22 mouse cellular contexts compared by ENCODE assay signal in genomic region chr14:61575066-61575465, GRCm38 (mm10). TPM values are rescaled to one million over a fixed set of nuclear protein-coding genes. Genes with fewer than 3 reads are reported as not detected.
A peak's percentile ranks its signal among the peaks of the same experiment; 100 is the strongest.
DNase-seq lines count a peak whose midpoint lies in the region; ATAC-seq and TF ChIP-seq lines count a peak whose summit lies in the region.
"Had no signal": no experiment of that assay in that cellular context is flagged by ENCODE, and none has a peak within 500 bp of the region (broad histone marks: within the 10 kb centered on the region; RNA-seq: fewer than 3 reads in every experiment).

No protein-coding gene starts in this region.

- H3K79me2 ChIP-seq in heart, adult 2 months (replicated peaks; ENCODE audit: control insufficient read depth, insufficient read depth, low read length): no peaks in the 10 kb centered on the region

- TF ChIP-seq EP300 in heart, adult 2 months (IDR thresholded peaks at IDR 0.05; ENCODE audit: insufficient read depth, low read depth, low read length): no peak

- no peaks in the 10 kb centered on the region for H3K36me3 ChIP-seq in heart, adult 2 months (ENCODE audit: control insufficient read depth, insufficient read depth, low read length)
- H3K36me3 ChIP-seq in heart, embryonic 10.5 days: no peaks in the 10 kb centered on the region
- H3K36me3 ChIP-seq: forebrain, embryonic 12.5 days; hindbrain, embryonic 15.5 days; limb, embryonic 12.5 days; liver, embryonic 15.5 days; neural tube, embryonic 13.5 days had no signal

- H3K9ac ChIP-seq in heart, adult 2 months (ENCODE audit: low read depth, low read length): no peak overlapping the region
- H3K9ac ChIP-seq: forebrain, embryonic 12.5 days; hindbrain, embryonic 15.5 days; limb, embryonic 12.5 days; liver, embryonic 15.5 days; neural tube, embryonic 13.5 days had no signal

- intact Hi-C loops in heart, adult 2 months (cut with DNase I): no loop called here

- H3K27ac ChIP-seq in heart, adult 2 months: peak overlapping the region; percentile 75
- H3K27ac ChIP-seq in heart, embryonic 10.5 days: no peak overlapping the region
- H3K27ac ChIP-seq: forebrain, embryonic 12.5 days; hindbrain, embryonic 15.5 days; limb, embryonic 12.5 days; liver, embryonic 15.5 days; neural tube, embryonic 13.5 days had no signal

- H3K4me3 ChIP-seq in heart, adult 2 months: no peak overlapping the region
- no peak overlapping the region for H3K4me3 ChIP-seq in heart, embryonic 10.5 days
- H3K4me3 ChIP-seq: forebrain, embryonic 12.5 days; hindbrain, embryonic 15.5 days; limb, embryonic 12.5 days; liver, embryonic 15.5 days; neural tube, embryonic 13.5 days had no signal

- TF ChIP-seq CTCF in heart, adult 2 months (IDR thresholded peaks at IDR 0.05): no peak

- no peak for ATAC-seq in erythroid progenitor cell, adult 5-6 weeks (replicated peaks; ENCODE audit: low FRiP score, poor library complexity, severe bottlenecking)

- H3K4me1 ChIP-seq in heart, adult 2 months (ENCODE audit: control insufficient read depth, insufficient read depth, low read length): peaks cover 1% of the 10 kb centered on the region
- no peaks in the 10 kb centered on the region for H3K4me1 ChIP-seq in heart, embryonic 10.5 days
- H3K4me1 ChIP-seq: forebrain, embryonic 12.5 days; hindbrain, embryonic 15.5 days; limb, embryonic 12.5 days; neural tube, embryonic 13.5 days had no signal

- 69% methylated on average over 10 of the region's 10 CpGs for WGBS in heart, adult 2 months
- 79% methylated on average over 10 of the region's 10 CpGs for WGBS in heart, embryonic 10.5 days

- 0 out of 2 replicates have a peak, but pooled peaks have one; percentile 15 for TF ChIP-seq POLR2A in heart, adult 2 months (IDR thresholded peaks at IDR 0.05; ENCODE audit: insufficient read depth, low read depth, low read length)

- DNase-seq in heart, adult 2 months: peak; percentile 28 to 56
- DNase-seq in heart, embryonic 10.5 days (ENCODE audit: low spot score): no peak
- peak; percentile 47 for DNase-seq in adrenal gland, postnatal 14 days
- DNase-seq in gastrocnemius, postnatal 25 days: peak; percentile 51
- peak; percentile 81 for DNase-seq in skeletal muscle tissue, adult 2 months (ENCODE audit: low read depth, low spot score)
- no peak for DNase-seq in cerebellum, postnatal 10 days
- DNase-seq in urinary bladder, adult 2 months (ENCODE audit: low spot score): no peak
- DNase-seq: B cell, adult 2 months; cerebellum, adult 11 months; cerebellum, postnatal 25 days; kidney, adult 11 months; kidney, postnatal 14 days; lung, postnatal 10 days; retina, postnatal 1 day; right cerebral cortex, postnatal 4 days; thymus, adult 2 months had no signal

- no peaks in the 10 kb centered on the region for H3K9me3 ChIP-seq in heart, embryonic 10.5 days
- H3K9me3 ChIP-seq: forebrain, embryonic 12.5 days; hindbrain, embryonic 15.5 days; limb, embryonic 12.5 days; liver, embryonic 15.5 days; neural tube, embryonic 13.5 days had no signal

- no peaks in the 10 kb centered on the region for H3K27me3 ChIP-seq in heart, adult 2 months (ENCODE audit: control insufficient read depth, insufficient read depth, low read length)
- H3K27me3 ChIP-seq in heart, embryonic 10.5 days (ENCODE audit: insufficient read depth, poor library complexity, severe bottlenecking): no peaks in the 10 kb centered on the region
- H3K27me3 ChIP-seq: forebrain, embryonic 12.5 days; hindbrain, embryonic 15.5 days; limb, embryonic 12.5 days; liver, embryonic 15.5 days; neural tube, embryonic 13.5 days had no signal

RNA-seq across cellular contexts. Expression of gene Spryd7, which starts 18.4 kb away (rescaled TPM):
- total RNA-seq in heart, adult 2 months (2021): 10 to 100 TPM; 50.0 to 56.8 TPM
- 16.3 and 24.2 TPM in 2 replicates for polyA plus RNA-seq in heart, adult 2 months (2012; rRNA removed)
- polyA plus RNA-seq in heart, embryonic 10.5 days (2016; fragmentation: Nextera tagmentation; extraction: Ambion mirVana): 26.0 and 26.9 TPM in 2 replicates
- total RNA-seq in adrenal gland, postnatal 14 days (2021): 17.8 and 17.9 TPM in 2 replicates
- 10 to 100 TPM; 37.5 to 42.2 TPM for total RNA-seq in gastrocnemius, postnatal 25 days (2021)
- 1.4 TPM in 1 of 2 replicates, not detected in the other for total RNA-seq in erythroid progenitor cell, adult 5-6 weeks (2015; ENCODE audit: low replicate concordance)
- total RNA-seq in erythroid progenitor cell, adult 5-6 weeks (2017; ENCODE audit: low replicate concordance): 0.77 and 3.3 TPM in 2 replicates
- polyA plus RNA-seq in urinary bladder, adult 2 months (2012; rRNA removed): 17.0 and 18.2 TPM in 2 replicates

RNA-seq across cellular contexts. Expression of gene Trim13, which starts 23.0 kb away (rescaled TPM):
- total RNA-seq in heart, adult 2 months (2021): 1 to 10 TPM; 6.6 to 7.5 TPM
- polyA plus RNA-seq in heart, adult 2 months (2012; rRNA removed): 4.8 and 11.0 TPM in 2 replicates
- polyA plus RNA-seq in heart, embryonic 10.5 days (2016; fragmentation: Nextera tagmentation; extraction: Ambion mirVana): 9.0 and 13.2 TPM in 2 replicates
- total RNA-seq in adrenal gland, postnatal 14 days (2021): 7.6 and 7.7 TPM in 2 replicates
- total RNA-seq in gastrocnemius, postnatal 25 days (2021): 1 to 10 TPM; 6.1 TPM
- 4.0 TPM in 1 of 2 replicates, not detected in the other for total RNA-seq in erythroid progenitor cell, adult 5-6 weeks (2015; ENCODE audit: low replicate concordance)
- 3.1 TPM in 1 of 2 replicates, not detected in the other for total RNA-seq in erythroid progenitor cell, adult 5-6 weeks (2017; ENCODE audit: low replicate concordance)
- polyA plus RNA-seq in urinary bladder, adult 2 months (2012; rRNA removed): 17.2 and 20.9 TPM in 2 replicates

RNA-seq across cellular contexts. Expression of gene Kcnrg, which starts 32.2 kb away (rescaled TPM):
- under 1 TPM in 1 of 2 experiments, not detected in 1; 0.13 TPM for total RNA-seq in heart, adult 2 months (2021)
- 0.09 and 0.51 TPM in 2 replicates for polyA plus RNA-seq in heart, adult 2 months (2012; rRNA removed)
- polyA plus RNA-seq in heart, embryonic 10.5 days (2016; fragmentation: Nextera tagmentation; extraction: Ambion mirVana): 0.23 and 0.39 TPM in 2 replicates
- total RNA-seq in adrenal gland, postnatal 14 days (2021): 0.26 and 0.41 TPM in 2 replicates
- total RNA-seq in gastrocnemius, postnatal 25 days (2021): under 1 TPM; 0.16 to 0.26 TPM
- not detected in 2 replicates for total RNA-seq in erythroid progenitor cell, adult 5-6 weeks (2015; ENCODE audit: low replicate concordance)
- total RNA-seq in erythroid progenitor cell, adult 5-6 weeks (2017; ENCODE audit: low replicate concordance): not detected in 2 replicates
- 0.25 TPM in 2 replicates for polyA plus RNA-seq in urinary bladder, adult 2 months (2012; rRNA removed)

Comparison
In these comparisons a context has a peak if more than half of its experiments do, and no peak if none do; other contexts are left out.
1. DNase-seq: peak in heart, adult 2 months (2 of 2), adrenal gland, postnatal 14 days (single experiment), gastrocnemius, postnatal 25 days (single experiment) and skeletal muscle tissue, adult 2 months (single experiment); none in heart, embryonic 10.5 days (single experiment), cerebellum, postnatal 10 days (0 of 2) and urinary bladder, adult 2 months (single experiment).